Mouse (Mus musculus) hindbrain, embryonic 13.5 days (tissue): ENCODE data around the gene Hyou1. TPM values are rescaled to one million over a fixed set of nuclear protein-coding genes. Genes with fewer than 3 reads are reported as not detected.
"Not testable (repeated sequence)": the region's sequence is repeated elsewhere in the genome, so short reads cannot be mapped to it uniquely, and the experiment has no call there.

ENCODE experiments used
- ATAC-seq: fragments of 200-750 bp; cut with Nextera tagmentation; 2 replicates; pipeline ENCODE4 v1.8.0; 2017; ENCODE audit warnings: moderate TSS enrichment; ENCODE audit not compliant: low FRiP score
- H3K27ac ChIP-seq: fragments of 300-500 bp; sonication (generic); 2 replicates; pipeline ENCODE4 v1.5.1; 2015; ENCODE audit warnings: inconsistent platforms, mild to moderate bottlenecking, moderate library complexity
- H3K27me3 ChIP-seq: fragments of 300-500 bp; sonication (generic); 2 replicates; pipeline ENCODE4 v1.6.1; 2015; ENCODE audit warnings: mild to moderate bottlenecking, inconsistent platforms
- H3K36me3 ChIP-seq: fragments of 300-500 bp; sonication (generic); 2 replicates; pipeline ENCODE4 v1.6.1; 2015; ENCODE audit warnings: mild to moderate bottlenecking, inconsistent platforms
- H3K4me1 ChIP-seq: fragments of 300-500 bp; sonication (generic); replicated peaks from 2 replicates; pipeline ENCODE4 v1.6.1; 2015; ENCODE audit warnings: inconsistent platforms
- H3K4me2 ChIP-seq: fragments of 300-500 bp; sonication (generic); 2 replicates; pipeline ENCODE4 v1.6.1; 2015; ENCODE audit warnings: inconsistent platforms, mild to moderate bottlenecking, moderate library complexity
- H3K4me3 ChIP-seq: fragments of 300-500 bp; sonication (generic); 2 replicates; pipeline ENCODE4 v1.5.1; 2015; ENCODE audit warnings: mild to moderate bottlenecking, inconsistent platforms
- H3K9ac ChIP-seq: fragments of 300-500 bp; sonication (generic); 2 replicates; pipeline ENCODE4 v1.6.1; 2015; ENCODE audit warnings: mild to moderate bottlenecking, inconsistent platforms
- H3K9me3 ChIP-seq: fragments of 300-500 bp; sonication (generic); 2 replicates; pipeline ENCODE4 v1.6.1; 2016; ENCODE audit warnings: inconsistent platforms
- WGBS: fragments of 180-500 bp; shearing (Covaris S2); methylation state at CpG from one replicate; pipeline ENCODE4 v1.1.7; 2015; 5-methylcytosine and 5-hydroxymethylcytosine counted together
- polyA plus RNA-seq: library from polyadenylated mRNA; unstranded; fragments of >200 nt; fragmentation: Nextera tagmentation; extraction: Ambion mirVana; gene quantifications from 2 replicates; pipeline ENCODE4 v1.2.1, GENCODE M21; 2015

The Hyou1 gene
- polyA plus RNA-seq = 25.6 and 27.7 TPM in 2 replicates

DNA sequence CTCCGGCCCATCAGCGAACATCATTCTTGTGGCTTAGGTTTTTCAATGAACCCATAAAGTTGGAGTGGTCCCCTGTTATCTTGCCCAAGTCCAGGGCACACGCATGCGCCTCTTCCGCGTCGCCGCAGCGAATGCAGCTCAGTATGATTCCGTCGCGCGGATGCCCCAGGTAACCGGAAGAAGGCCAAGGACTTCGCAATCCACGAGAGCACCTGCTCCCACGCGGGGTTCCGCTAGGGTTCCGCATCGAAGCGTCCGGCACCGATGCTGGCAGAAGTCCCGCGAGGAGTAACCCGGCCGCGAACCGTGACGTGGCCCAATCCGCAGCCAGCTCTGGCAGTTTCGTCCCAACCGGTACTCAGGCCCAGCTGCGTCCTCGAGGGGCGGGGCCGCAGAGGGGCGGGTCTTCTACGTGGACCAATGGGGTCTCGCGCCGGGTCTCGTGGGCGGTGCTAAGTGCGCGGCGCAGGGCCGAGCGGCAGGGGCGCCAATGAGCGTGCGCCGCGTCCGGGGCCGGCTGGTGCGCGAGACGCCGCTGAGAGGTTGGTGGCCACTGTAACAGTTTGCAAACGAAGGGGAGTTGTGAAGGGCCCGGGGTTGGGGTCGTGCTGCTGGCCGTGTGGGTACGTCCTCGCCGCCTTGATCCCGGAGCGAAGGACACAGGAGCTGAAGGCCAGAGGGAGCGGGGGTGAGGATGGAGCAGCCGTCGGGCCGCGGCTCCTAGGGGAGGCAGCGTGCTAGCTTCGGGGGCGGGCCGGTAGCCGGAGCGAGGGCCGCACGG is at the start of gene Hyou1:
TSS of gene Hyou1 (plus strand) at position 437 of the 781 bp plus-strand sequence.
- H3K9me3 ChIP-seq = no peaks in the 10 kb centered on the region
- peak; percentile 97 for ATAC-seq
- H3K4me2 ChIP-seq = peak within 1 kb of the TSS; percentile 98
- peaks cover 35% of the 10 kb centered on the region for H3K36me3 ChIP-seq
- under 1% methylated on average over 83 of the region's 83 CpGs for WGBS
- peaks cover 26% of the 10 kb centered on the region for H3K4me1 ChIP-seq
- H3K4me3 ChIP-seq = peak within 1 kb of the TSS; percentile 92
- H3K27ac ChIP-seq = peak within 1 kb of the TSS; percentile 93
- no peaks in the 10 kb centered on the region for H3K27me3 ChIP-seq
- peak within 1 kb of the TSS; percentile 96 for H3K9ac ChIP-seq

- WGBS = 93% methylated on average over 6 of the region's 6 CpGs
- Histone ChIP-seq H3K27ac (no peak overlapping the region), H3K4me3 (no peak overlapping the region), H3K4me1 (peaks cover 16% of the 10 kb centered on the region), H3K36me3 (peaks cover 51% of the 10 kb centered on the region), H3K9me3 (no peaks in the 10 kb centered on the region), H3K9ac (no peak overlapping the region), H3K4me2 (no peak overlapping the region), H3K27me3 (no peaks in the 10 kb centered on the region)
- ATAC-seq = no peak
Observed at GRCm38 (mm10) chr9:44330736-44331135, 48.6 kb upstream of the Hyou1 start.

GRCm38 (mm10) chr9:44332918-44333638 is 46.2 kb upstream of the Hyou1 start:
- H3K36me3 ChIP-seq = peaks cover 58% of the 10 kb centered on the region
- 97% methylated on average over 13 of the region's 13 CpGs for WGBS
- H3K9me3 ChIP-seq = no peaks in the 10 kb centered on the region
- ATAC-seq = no peak
- H3K4me2 ChIP-seq = no peak overlapping the region
- H3K9ac ChIP-seq = no peak overlapping the region
- no peaks in the 10 kb centered on the region for H3K27me3 ChIP-seq
- H3K4me3 ChIP-seq = no peak overlapping the region
- H3K4me1 ChIP-seq = peaks cover 26% of the 10 kb centered on the region
- no peak overlapping the region for H3K27ac ChIP-seq

- peak; percentile 97 for ATAC-seq
- H3K36me3 ChIP-seq = peaks cover 58% of the 10 kb centered on the region
- WGBS = under 1% methylated on average over 91 of the region's 91 CpGs
Observed at GRCm38 (mm10) chr9:44334396-44335330, 44.6 kb upstream of the Hyou1 start, which contains the start of gene H2afx. H2afx (plus strand) TSS chr9:44334694.

DNA sequence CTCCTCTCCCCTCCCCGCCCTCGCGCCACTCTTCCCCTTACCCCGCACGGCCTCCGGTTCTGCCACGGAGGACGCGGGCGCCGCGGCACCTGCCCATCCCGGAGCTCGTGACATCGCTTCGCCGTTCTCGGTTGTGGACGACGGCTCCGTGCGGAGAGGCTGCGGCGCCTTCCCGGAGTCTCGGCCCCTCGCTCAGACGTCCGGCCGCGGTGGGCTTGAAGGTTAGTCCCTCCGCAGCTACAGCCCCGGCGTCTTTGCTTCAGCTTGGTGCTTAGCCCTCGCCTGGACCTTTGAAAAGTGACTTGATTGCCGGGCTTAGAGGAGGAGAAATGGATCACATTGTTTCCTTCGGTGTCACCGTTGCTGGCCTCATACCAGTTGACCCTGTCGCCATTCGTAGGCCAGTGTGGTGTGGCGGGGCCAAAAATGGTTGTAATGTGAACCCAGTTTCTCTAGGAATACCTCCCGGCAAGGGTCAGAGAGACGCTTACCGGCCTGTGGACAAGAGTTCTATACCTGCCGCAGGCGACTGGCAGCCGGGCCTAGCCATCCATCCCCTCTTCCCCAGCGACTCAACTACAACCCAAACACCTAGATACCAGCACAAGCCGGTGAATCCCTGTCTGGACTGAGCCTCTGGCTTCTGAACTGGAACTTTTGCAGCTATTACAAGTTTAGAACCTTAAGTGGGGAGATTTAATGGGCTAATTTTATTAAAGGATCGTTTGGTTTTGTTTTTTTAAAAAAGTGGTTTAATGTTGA is 43.8 kb upstream of the Hyou1 start:
- no peak; the same call in 1 of the 2 replicates for ATAC-seq

More at GRCm38 (mm10) chr9:44334396-44335330, 44.6 kb upstream of the Hyou1 start, which contains the start of gene H2afx:
- peak within 1 kb of the TSS; percentile 93 for H3K4me2 ChIP-seq
- H3K4me1 ChIP-seq = peaks cover 26% of the 10 kb centered on the region
- no peaks in the 10 kb centered on the region for H3K27me3 ChIP-seq
- H3K27ac ChIP-seq = peak within 1 kb of the TSS; percentile 96
- H3K9me3 ChIP-seq = no peaks in the 10 kb centered on the region
- peak within 1 kb of the TSS; percentile 95 for H3K9ac ChIP-seq
- H3K4me3 ChIP-seq = peak within 1 kb of the TSS; percentile 86

DNA sequence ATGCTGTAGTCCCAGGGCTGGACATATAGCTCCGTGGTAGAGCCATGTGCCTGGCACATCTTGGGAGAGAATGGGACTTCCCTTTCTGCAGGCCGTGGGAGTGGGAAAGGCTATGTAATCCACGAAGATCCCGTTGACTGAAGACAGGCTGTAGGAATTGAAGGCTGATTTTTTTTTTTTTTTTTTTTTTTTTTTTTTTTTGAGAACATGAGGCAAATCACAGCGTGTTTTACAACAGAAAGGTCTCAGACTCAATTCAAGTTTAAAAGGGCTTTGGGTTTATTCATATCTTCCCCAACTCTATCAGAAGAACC is 43.2 kb upstream of the Hyou1 start:
- H3K27me3 ChIP-seq = no peaks in the 10 kb centered on the region
- 0% methylated on average over 5 of the region's 5 CpGs for WGBS
- peak overlapping the region; percentile 96 for H3K27ac ChIP-seq
- H3K36me3 ChIP-seq = peaks cover 49% of the 10 kb centered on the region
- peaks cover 26% of the 10 kb centered on the region for H3K4me1 ChIP-seq
- H3K4me2 ChIP-seq = peak overlapping the region; percentile 93
- peak overlapping the region; percentile 95 for H3K9ac ChIP-seq
- peak overlapping the region; percentile 86 for H3K4me3 ChIP-seq
- H3K9me3 ChIP-seq = no peaks in the 10 kb centered on the region
- ATAC-seq = no peak

More for the DNA sequence above, 43.8 kb upstream of the Hyou1 start:
- Histone ChIP-seq H3K36me3 (peaks cover 50% of the 10 kb centered on the region), H3K4me2 (peak overlapping the region; percentile 93), H3K27me3 (no peaks in the 10 kb centered on the region), H3K4me3 (peak overlapping the region; percentile 86), H3K9me3 (no peaks in the 10 kb centered on the region), H3K4me1 (peaks cover 26% of the 10 kb centered on the region), H3K27ac (peak overlapping the region; percentile 96), H3K9ac (peak overlapping the region; percentile 95)
- under 1% methylated on average over 50 of the region's 50 CpGs for WGBS

DNA sequence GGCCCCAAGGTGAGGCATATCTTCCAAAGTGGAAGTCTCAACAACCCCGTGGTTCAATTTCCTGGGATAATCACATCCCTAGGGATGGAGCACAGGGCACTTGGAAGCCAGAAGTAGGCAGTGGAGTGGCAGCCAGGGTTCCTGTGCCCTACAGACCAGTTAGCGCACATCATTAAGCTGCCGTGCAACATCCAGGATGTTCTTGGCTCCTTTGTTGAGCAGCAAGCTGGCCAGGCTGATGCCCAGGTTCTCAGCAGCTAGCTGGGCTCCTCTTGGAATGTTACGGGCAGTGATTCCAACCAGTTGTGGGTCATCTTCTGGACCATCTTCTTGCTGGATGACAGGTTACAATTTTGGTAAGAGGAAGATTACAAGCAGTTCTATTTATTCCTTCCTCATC is 42.8 kb upstream of the Hyou1 start:
- Histone ChIP-seq H3K4me2 (peak overlapping the region; percentile 93), H3K4me3 (peak overlapping the region; percentile 86), H3K36me3 (peaks cover 48% of the 10 kb centered on the region), H3K4me1 (peaks cover 26% of the 10 kb centered on the region), H3K9ac (peak overlapping the region; percentile 95)
- H3K27ac ChIP-seq, H3K27me3 ChIP-seq, H3K9me3 ChIP-seq, ATAC-seq: not testable (repeated sequence)
- WGBS = 33% methylated on average over 4 of the region's 4 CpGs

GRCm38 (mm10) chr9:44336964-44337363 is 42.3 kb upstream of the Hyou1 start:
- H3K9ac ChIP-seq = peak overlapping the region; percentile 95
- no peak overlapping the region for H3K27ac ChIP-seq
- peaks cover 45% of the 10 kb centered on the region for H3K36me3 ChIP-seq
- no peaks in the 10 kb centered on the region for H3K9me3 ChIP-seq
- peak overlapping the region; percentile 86 for H3K4me3 ChIP-seq
- ATAC-seq = no peak
- H3K27me3 ChIP-seq = no peaks in the 10 kb centered on the region
- H3K4me2 ChIP-seq = peak overlapping the region; percentile 93
- H3K4me1 ChIP-seq = peaks cover 26% of the 10 kb centered on the region
- 77% methylated on average over 3 of the region's 3 CpGs for WGBS

- H3K4me2 ChIP-seq = peak overlapping the region; percentile 93
- no peak overlapping the region for H3K27ac ChIP-seq
- H3K4me3 ChIP-seq = no peak overlapping the region; the same call in 1 of the 2 replicates
- H3K9me3 ChIP-seq = no peaks in the 10 kb centered on the region
- H3K9ac ChIP-seq = peak overlapping the region; percentile 95
- H3K27me3 ChIP-seq = no peaks in the 10 kb centered on the region
- no peak for ATAC-seq
- H3K36me3 ChIP-seq = peaks cover 39% of the 10 kb centered on the region
- 63% methylated on average over 9 of the region's 9 CpGs for WGBS
- H3K4me1 ChIP-seq = peaks cover 26% of the 10 kb centered on the region
Observed at GRCm38 (mm10) chr9:44337436-44338169, 41.7 kb upstream of the Hyou1 start.

DNA sequence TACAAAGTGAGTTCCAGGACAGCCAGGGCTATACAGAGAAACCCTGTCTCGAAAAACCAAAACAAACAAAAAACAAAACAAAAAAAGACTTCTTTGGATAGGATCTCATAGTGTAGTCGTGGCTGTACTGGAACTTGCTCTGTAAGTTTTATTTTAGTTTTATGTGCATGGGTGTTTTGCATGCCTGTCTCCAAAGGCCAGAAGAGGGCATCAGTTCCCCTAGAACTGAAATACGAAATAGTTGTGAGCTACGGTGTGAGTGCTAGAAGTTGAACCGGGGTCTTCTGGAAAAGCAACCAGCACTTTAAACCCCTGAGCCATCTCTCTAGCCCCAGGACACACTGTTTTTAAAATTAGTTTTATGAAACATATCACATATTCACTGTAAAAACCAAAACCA is 40.7 kb upstream of the Hyou1 start:
- Histone ChIP-seq H3K27me3 (no peaks in the 10 kb centered on the region), H3K4me3 (no peak overlapping the region), H3K27ac (no peak overlapping the region), H3K4me1 (peaks cover 33% of the 10 kb centered on the region), H3K36me3 (peaks cover 30% of the 10 kb centered on the region), H3K9ac (no peak overlapping the region), H3K9me3 (no peaks in the 10 kb centered on the region), H3K4me2 (no peak overlapping the region)
- no peak for ATAC-seq
- WGBS = 76% methylated on average over 5 of the region's 5 CpGs

DNA sequence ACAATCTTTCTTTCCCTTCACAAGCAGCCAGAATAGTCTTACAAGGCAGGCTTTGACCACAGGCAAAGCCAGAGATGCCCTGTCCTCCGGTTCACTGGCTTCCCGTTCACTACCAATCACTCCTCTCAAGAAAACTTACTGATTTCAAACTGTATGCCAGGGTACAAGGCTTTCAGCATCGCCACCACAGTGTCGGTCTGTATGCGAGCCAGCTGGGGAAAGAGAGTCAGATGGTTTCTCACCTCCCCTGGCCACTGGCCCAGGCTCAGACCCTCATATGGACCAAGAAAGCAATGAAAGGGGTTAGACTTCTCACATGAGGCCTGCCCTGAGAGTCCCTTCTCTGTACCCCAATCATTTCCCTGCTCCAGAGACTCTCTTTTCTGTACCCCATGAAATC is 37.8 kb upstream of the Hyou1 start:
- no peak overlapping the region for H3K4me2 ChIP-seq
- 94% methylated on average over 5 of the region's 5 CpGs for WGBS
- no peak overlapping the region for H3K27ac ChIP-seq
- H3K36me3 ChIP-seq = peaks cover 33% of the 10 kb centered on the region
- no peaks in the 10 kb centered on the region for H3K9me3 ChIP-seq
- no peak for ATAC-seq
- H3K9ac ChIP-seq = peak overlapping the region; percentile 15; the same call in 1 of the 2 replicates
- no peak overlapping the region for H3K4me3 ChIP-seq
- peaks cover 28% of the 10 kb centered on the region for H3K4me1 ChIP-seq
- no peaks in the 10 kb centered on the region for H3K27me3 ChIP-seq
